Mouse (Mus musculus): ENCODE results near the gene Ccl22.

Ccl22 gene

GRCm38 (mm10) chr8:94734735-94735350 is 10.5 kb upstream of the Ccl22 start:
- no peak for DNase-seq (ENCODE audit: low read depth in 1 of 2, low spot score in 2 of 2)

GRCm38 (mm10) chr8:94735426-94736094 is 9.8 kb upstream of the Ccl22 start:
- no peak for DNase-seq (ENCODE audit: low read depth in 1 of 2, low spot score in 2 of 2)

GRCm38 (mm10) chr8:94739829-94740228 is 5.6 kb upstream of the Ccl22 start:
- no peak for DNase-seq (ENCODE audit: low read depth in 1 of 2, low spot score in 2 of 2)

GRCm38 (mm10) chr8:94740591-94740990 is 4.8 kb upstream of the Ccl22 start:
- DNase-seq (ENCODE audit: low read depth in 1 of 2, low spot score in 2 of 2) = no peak

- no peak for DNase-seq (ENCODE audit: low read depth in 1 of 2, low spot score in 2 of 2)
Observed at GRCm38 (mm10) chr8:94741726-94742125, 3.7 kb upstream of the Ccl22 start.

GRCm38 (mm10) chr8:94744484-94744883 is 906 bp upstream of the Ccl22 start:
- DNase-seq (ENCODE audit: low read depth in 1 of 2, low spot score in 2 of 2) = no peak

GRCm38 (mm10) chr8:94744972-94745371 is 418 bp upstream of the Ccl22 start:
- DNase-seq (ENCODE audit: low read depth in 1 of 2, low spot score in 2 of 2) = no peak

- DNase-seq (ENCODE audit: low read depth in 1 of 2, low spot score in 2 of 2) = no peak
Observed at GRCm38 (mm10) chr8:94746832-94747231, 1.4 kb downstream of the Ccl22 start.

- DNase-seq (ENCODE audit: low read depth in 1 of 2, low spot score in 2 of 2) = no peak
Observed at GRCm38 (mm10) chr8:94748363-94748762, 3.0 kb downstream of the Ccl22 start.

GRCm38 (mm10) chr8:94749942-94750341 is 4.6 kb downstream of the Ccl22 start:
- DNase-seq (ENCODE audit: low read depth in 1 of 2, low spot score in 2 of 2) = no peak

- no peak for DNase-seq (ENCODE audit: low read depth in 1 of 2, low spot score in 2 of 2)
Observed at GRCm38 (mm10) chr8:94751023-94751849, 5.8 kb downstream of the Ccl22 start.

- DNase-seq (ENCODE audit: low read depth in 1 of 2, low spot score in 2 of 2) = no peak
Observed at GRCm38 (mm10) chr8:94754006-94754405, 8.6 kb downstream of the Ccl22 start.

GRCm38 (mm10) chr8:94754486-94754885 is 9.1 kb downstream of the Ccl22 start:
- DNase-seq (ENCODE audit: low read depth in 1 of 2, low spot score in 2 of 2) = no peak

- no peak for DNase-seq (ENCODE audit: low read depth in 1 of 2, low spot score in 2 of 2)
Observed at GRCm38 (mm10) chr8:94767035-94767434, 21.6 kb downstream of the Ccl22 start.

GRCm38 (mm10) chr8:94770945-94771344 is 25.6 kb downstream of the Ccl22 start:
- no peak for DNase-seq (ENCODE audit: low read depth in 1 of 2, low spot score in 2 of 2)

GRCm38 (mm10) chr8:94771941-94772670 is 26.7 kb downstream of the Ccl22 start, which contains the start of gene Cx3cl1:
Gene Cx3cl1 (plus strand): TSS chr8:94772009.
- no peak for DNase-seq (ENCODE audit: low read depth in 1 of 2, low spot score in 2 of 2)

- DNase-seq (ENCODE audit: low read depth in 1 of 2, low spot score in 2 of 2) = no peak
Observed at GRCm38 (mm10) chr8:94773048-94773447, 27.7 kb downstream of the Ccl22 start.

- DNase-seq (ENCODE audit: low read depth in 1 of 2, low spot score in 2 of 2) = no peak
Observed at GRCm38 (mm10) chr8:94773700-94774171, 28.3 kb downstream of the Ccl22 start.

- DNase-seq (ENCODE audit: low read depth in 1 of 2, low spot score in 2 of 2) = no peak
Observed at GRCm38 (mm10) chr8:94774601-94775000, 29.2 kb downstream of the Ccl22 start.

GRCm38 (mm10) chr8:94776346-94776745 is 31.0 kb downstream of the Ccl22 start:
- DNase-seq (ENCODE audit: low read depth in 1 of 2, low spot score in 2 of 2) = no peak

- DNase-seq (ENCODE audit: low read depth in 1 of 2, low spot score in 2 of 2) = no peak
Observed at GRCm38 (mm10) chr8:94778036-94778435, 32.6 kb downstream of the Ccl22 start.
